Mouse (Mus musculus) adrenal gland, postnatal 10 days (tissue): ENCODE measurements around the gene 4931428F04Rik. TPM values are rescaled to one million over a fixed set of nuclear protein-coding genes. Genes with fewer than 3 reads are reported as not detected.
A peak's percentile ranks its signal among the peaks of the same experiment; 100 is the strongest.

Experiments used
- DNase-seq: peaks from one replicate; pipeline ENCODE4 v3.0.0; 2021; ENCODE audit warnings: mixed read lengths
- long read RNA-seq, 2 experiments: library from polyadenylated mRNA; stranded (forward); transcript quantifications; one replicate each; pipeline ENCODE4 v2.0.0; 2021
- total RNA-seq, 2 experiments: library from RNA; stranded (reverse); gene quantifications; 2 replicates each; pipeline ENCODE4 v1.2.3; 2021

4931428F04Rik gene
- total RNA-seq: 1 to 10 TPM; 4.8 to 6.9 TPM
- long read RNA-seq, experiment 1, partial matches to known transcripts: 1 of 1 reads
- long read RNA-seq, experiment 1, other reads (novel, unspliced or antisense): 0 of 1 reads
- long read RNA-seq, experiment 2: 0 reads

- DNase-seq: peak; percentile 64
Observed at GRCm38 (mm10) chr8:105289805-105290460, at the start of gene 4931428F04Rik. Gene 4931428F04Rik (minus strand): TSS chr8:105289864.

- DNase-seq: no peak
Observed at GRCm38 (mm10) chr8:105338992-105339391, 49.3 kb upstream of the 4931428F04Rik start.

GRCm38 (mm10) chr8:105336373-105337130 is 46.9 kb upstream of the 4931428F04Rik start:
- DNase-seq: no peak

DNA sequence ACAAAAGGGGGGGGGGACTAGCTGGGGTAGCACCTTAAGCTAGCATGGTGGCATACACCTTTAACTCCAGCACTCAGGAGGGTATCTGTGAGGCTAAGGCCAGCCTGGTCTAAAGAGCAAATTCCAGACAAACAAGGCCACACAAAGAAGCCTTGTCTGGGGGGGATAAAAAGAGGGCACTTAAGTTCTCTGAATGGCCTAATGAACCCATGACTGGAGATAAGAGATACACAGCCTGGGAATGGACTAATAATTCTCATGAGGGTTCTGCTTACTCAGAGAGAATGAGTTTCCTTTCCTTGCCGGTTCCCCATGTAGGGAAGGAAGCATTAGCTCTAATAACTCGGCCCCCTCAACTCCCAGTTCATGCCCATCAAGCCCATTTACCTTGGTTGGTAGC is 42.9 kb upstream of the 4931428F04Rik start:
- DNase-seq: no peak

DNA sequence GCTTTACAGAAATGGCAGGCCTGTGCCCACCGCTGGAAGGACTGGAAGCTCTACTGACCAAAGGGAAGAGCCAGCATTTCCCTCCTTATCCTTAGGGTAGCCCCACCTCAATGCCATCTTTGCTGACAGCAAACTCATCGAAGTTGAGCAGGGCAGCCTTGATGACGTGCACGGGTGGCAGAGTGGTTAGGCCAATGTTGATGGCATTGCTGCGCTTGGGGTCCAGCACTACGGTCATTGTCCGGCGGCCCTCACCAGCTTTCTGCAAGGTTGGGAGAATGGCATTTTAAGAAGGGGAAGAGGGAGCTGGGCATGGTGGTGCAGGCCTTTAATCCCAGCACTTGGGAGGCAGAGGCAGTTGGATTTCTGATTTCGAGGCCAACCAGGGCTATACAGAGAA is 42.3 kb upstream of the 4931428F04Rik start:
- DNase-seq: no peak

DNA sequence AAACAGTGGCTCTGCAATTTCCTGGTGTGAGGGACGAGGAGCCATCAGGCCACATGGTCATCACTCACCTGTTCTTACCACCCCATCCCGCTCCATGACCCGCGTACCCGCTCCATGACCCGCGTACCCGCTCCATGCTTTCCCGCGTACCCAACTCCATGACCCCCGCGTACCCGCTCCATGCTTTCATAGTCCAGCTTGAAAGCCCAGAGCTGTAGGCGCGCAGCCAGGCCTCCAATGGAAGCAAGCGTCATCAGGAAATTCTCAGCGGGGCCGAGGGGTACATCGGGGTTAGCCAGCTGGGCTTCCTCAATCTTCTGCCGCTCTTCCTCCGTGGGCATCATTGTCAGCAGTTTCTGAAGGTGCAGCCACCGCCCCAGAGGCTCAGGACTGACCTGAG is 41.8 kb upstream of the 4931428F04Rik start:
- no peak for DNase-seq

DNA sequence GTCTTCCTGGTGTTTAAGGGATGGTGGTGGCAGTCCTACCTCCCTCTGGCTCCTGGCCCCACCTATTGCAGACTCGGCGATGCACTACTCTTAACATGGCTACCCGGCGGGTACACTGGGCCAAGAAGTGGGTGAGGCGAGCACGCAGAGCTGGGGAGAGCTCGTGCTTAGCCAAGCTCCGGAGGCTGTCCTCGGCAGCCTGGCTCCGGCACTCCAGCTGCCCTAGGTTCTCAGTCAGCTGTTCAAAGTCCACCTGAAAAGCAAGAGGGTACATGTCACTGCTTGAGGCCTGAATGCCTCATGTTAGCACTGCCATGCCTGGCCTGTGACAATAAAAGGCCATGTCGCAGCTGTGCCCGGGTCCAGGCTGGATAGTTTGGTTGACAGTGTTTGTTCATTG is 40.7 kb upstream of the 4931428F04Rik start:
- no peak for DNase-seq

DNA sequence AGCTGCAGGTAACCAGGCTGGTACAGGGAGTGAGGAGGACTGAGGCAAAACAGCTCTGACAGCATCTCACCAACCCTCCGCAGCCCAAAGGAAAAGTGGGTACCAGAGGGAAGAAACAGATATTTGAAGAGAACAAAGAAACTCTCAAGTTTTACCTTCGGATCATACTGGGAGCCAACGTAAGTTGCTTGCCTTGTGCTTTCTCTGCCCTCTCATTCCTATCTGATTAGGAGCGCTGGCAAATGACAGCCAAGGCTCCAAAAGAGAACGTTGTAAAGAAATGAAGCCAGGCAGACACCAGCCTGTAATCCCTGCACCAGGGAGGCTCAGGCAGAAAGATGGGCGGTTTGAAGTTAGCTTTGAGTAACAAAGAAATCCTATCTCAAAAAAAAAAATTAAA is 37.3 kb upstream of the 4931428F04Rik start:
- no peak for DNase-seq

DNA sequence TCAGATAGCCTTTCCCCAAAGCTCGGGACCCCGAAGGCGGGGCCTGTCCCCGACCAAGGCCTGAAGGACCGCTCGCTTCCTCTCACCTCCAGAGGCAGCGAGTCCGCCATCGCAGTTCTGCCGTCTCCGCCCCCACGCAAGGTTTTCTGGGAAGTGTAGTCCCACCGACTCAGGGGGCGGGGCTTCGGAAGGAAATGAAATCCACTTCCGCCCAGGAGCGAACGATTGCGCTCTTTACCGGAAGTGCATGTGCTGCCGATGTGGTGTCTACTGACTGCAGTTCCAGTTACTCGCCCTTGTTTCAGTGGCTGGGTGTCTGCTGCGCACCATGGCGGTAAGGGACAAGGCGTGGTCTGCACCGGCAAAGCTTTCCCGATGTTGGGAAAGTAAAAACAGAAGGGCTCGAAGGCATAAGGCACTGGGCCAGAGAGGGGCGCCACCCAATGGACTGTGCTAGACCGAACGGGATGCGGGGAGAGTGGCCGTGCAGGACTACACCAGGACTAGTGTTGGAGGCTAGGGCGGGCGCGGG is 36.5 kb upstream of the 4931428F04Rik start, which contains the start of the genes Lrrc29 and Tmem208:
Gene Lrrc29 (minus strand): TSS at position 138 of the 532 bp plus-strand sequence.
Gene Tmem208 (plus strand): TSS at position 214 of the 532 bp plus-strand sequence.
- DNase-seq: peak; percentile 98

GRCm38 (mm10) chr8:105325641-105326093 is 36.0 kb upstream of the 4931428F04Rik start:
- DNase-seq: peak; percentile 45

DNA sequence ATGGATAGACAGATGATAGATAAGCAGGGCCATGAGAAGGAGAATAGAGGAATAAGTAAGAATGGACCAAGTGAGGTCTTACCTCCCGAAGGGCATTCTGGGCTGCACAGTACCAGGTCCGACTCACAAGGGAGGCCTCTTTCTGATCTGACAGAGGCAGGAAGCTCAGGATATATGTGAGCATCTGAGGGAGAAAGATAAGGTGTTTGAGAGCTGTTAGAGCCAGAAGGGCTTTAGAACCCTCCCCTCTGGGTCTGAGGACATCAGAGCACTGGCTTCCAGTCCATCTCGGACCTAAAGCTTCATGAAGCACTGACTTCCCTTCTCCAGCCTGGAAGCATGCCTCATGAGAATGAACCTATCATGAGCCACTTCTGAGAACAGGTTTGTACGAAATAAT is 33.5 kb upstream of the 4931428F04Rik start:
- no peak for DNase-seq

DNA sequence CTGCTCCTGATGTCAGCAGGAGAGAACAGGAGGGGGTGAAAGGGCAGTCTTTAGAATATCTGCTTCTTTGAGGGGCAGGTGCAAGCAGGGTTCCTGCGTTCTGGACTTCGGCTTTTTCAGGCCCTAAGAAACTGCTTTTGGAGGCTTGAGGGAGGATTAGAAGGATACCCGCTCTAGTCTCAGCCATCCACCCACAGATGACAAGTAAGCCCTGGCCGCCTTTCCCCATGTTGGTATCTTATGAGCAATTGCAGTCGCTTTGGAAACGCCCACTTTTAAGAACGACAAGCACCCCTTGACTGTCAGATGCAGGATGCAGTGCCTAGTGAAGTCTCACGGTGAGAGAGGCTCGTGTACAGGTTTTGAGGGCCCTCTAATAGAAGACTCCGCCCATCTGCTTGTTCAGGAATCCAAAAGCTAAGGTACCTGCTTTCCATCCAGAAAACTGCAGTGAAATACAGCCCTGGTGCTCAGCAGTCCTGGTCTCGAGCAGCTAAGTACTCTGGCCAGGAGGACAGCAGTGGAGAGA is 29.1 kb upstream of the 4931428F04Rik start:
- no peak for DNase-seq

GRCm38 (mm10) chr8:105317941-105318340 is 28.3 kb upstream of the 4931428F04Rik start:
- peak; percentile 26 for DNase-seq

DNA sequence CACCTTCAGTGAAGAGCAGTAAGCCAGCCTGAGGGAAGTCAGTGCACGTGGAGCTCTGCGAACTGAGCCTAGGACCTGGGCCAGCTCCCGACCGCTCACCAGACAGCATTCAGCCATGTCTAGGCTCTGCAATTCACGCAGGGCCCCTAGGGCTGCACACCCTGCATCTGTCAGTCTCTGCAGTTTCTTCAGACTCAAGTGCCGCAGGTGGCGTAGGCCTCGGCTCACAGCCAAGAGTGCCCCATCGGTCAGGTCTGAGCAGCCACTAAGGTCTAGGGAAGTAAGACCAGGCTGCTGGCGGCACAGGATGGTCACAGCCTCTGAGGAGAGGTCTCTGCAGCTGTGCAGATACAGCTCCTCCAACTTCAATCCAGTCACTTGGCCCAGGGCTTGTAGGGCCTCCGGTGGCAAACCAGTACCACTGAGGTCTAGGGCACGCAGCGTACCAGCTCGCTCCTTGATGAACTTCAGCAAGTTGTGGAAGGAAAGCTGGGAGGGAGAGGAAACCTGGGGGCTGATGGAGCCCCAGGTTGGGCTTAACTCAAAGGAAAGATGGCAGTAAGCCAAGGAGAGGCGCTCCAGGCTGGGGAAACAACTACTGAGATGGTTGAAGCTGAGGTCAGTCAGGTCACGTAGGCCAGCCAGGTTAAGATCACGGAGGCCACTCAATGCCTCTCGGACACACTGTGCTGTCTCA is 25.6 kb upstream of the 4931428F04Rik start:
- no peak for DNase-seq

- DNase-seq: no peak
Observed at GRCm38 (mm10) chr8:105313622-105314402, 24.1 kb upstream of the 4931428F04Rik start.

- no peak for DNase-seq
Observed at GRCm38 (mm10) chr8:105312891-105313481, 23.3 kb upstream of the 4931428F04Rik start.

- no peak for DNase-seq
Observed at GRCm38 (mm10) chr8:105311718-105312117, 22.1 kb upstream of the 4931428F04Rik start.

- DNase-seq: no peak
Observed at GRCm38 (mm10) chr8:105310118-105310517, 20.5 kb upstream of the 4931428F04Rik start.

GRCm38 (mm10) chr8:105309142-105309847 is 19.6 kb upstream of the 4931428F04Rik start:
- no peak for DNase-seq

GRCm38 (mm10) chr8:105308428-105308827 is 18.8 kb upstream of the 4931428F04Rik start:
- no peak for DNase-seq
